Mouse (Mus musculus): ENCODE data around the gene Acsf3.

The Acsf3 gene

GRCm38 (mm10) chr8:122849152-122849910 lies 74.0 kb downstream of the Acsf3 start:
- in situ Hi-C loops (cut with MboI, MseI) = no loop called here

DNA sequence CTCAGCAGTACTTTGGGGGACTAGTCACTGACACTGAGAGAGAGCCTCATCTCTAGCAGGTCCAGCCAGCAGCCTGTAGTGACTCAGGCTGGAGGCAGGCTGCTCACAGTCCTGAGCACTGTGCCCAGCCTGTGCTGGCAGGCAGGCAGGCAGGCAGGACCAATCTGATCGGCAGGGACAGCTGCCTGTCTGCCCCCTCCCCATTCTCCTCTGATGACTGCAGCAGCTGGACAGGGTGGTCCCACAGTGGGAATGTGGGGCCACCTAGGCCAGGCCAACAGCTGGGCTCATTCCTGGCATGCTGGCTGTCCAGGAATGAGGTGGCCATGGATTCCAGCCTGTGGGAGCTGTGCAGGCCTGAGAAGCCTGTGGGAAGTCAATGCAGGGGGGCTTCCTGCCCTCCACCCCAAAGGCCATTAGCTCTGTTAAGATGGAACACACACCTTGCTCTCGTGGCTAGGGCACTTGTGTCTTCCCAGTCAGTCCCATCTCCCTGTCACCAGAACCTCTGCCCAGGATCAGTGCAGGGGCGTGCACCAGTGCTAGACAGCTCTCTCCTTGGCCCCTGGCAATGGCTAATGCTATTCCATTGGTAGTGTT lies 75.5 kb downstream of the Acsf3 start:
- in situ Hi-C loops (cut with MboI, MseI) = no loop called here

DNA sequence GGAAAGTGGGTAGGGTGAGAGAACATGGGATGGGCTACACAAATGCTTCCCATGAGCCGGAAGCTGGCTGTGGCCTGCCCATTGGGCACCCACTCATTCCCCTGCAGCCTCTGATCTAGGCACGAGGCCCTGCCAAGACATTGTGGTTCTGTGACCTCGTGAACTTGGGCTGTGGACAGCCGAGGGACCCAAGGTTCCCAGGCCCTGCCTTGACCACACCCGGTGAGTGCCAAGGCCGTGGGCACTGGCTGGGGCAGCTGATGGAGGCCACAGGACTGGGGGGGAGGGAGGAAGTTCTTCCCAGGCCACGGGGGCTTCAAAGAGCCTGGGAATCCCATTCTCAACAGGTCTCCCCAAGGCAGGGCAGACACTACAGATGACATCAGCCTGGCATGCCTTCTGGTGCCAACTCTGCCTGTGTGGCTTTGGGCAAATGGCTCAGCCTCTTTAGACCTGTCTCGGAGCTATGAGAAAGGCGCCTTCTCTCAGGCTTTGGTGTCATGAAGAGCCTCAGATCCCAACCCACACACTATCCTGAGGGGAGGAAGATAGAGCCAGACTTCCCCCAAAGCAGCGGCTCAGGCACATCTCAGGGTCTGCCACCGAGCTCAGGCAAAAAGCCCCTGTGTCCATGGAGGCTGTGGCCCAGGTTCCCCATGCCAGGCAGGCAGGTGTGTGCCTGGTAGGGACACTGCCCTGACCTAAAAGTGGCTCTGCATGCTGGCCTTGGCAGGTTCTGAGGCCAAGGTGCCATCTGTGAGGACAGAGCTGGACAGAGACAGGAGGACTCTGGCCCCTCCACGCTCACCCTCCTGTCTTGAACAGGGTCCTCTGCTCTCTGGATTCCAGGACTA lies 76.6 kb downstream of the Acsf3 start:
- in situ Hi-C loops (cut with MboI, MseI) = no loop called here

DNA sequence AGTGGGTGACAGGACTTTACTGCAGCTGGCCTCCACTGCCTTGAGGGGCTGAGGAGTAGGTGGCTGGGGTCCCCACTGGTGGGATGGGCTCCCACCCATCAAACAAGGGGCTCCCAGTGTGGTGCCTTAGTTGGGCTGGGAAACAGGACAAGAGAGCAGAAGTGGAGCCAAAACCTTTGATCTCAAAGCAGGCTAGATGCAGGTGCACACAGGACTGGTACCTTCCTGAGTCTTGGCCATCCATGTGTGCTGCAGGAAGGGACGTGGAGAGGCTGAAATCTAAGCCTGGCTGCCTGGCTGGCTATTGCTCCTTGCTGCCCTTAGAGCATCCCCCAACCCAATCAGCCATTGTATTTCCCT lies 77.2 kb downstream of the Acsf3 start:
- in situ Hi-C loops (cut with MboI, MseI) = no loop called here

DNA sequence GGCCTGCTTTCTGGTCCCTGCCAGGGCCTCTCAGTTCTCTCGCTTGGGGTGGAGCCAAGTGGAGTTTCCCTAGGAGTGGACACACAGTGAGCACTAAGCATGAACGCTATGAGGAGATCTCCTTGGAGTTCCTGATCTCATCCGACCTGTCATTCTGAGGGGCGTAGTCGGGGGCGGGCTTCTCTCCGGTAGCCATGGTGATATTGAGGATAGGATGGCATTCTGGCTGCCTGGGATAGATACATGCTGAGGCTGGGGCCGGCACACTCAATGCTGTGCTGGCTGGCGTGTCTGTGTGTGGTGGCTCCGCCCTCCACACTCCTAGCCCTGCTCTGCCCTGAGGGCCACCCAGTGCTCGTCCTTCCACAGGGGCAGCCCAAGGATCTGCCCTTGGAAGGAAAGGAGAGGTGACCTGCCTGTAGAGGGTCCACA lies 78.1 kb downstream of the Acsf3 start:
- in situ Hi-C loops (cut with MboI, MseI) = no loop called here

DNA sequence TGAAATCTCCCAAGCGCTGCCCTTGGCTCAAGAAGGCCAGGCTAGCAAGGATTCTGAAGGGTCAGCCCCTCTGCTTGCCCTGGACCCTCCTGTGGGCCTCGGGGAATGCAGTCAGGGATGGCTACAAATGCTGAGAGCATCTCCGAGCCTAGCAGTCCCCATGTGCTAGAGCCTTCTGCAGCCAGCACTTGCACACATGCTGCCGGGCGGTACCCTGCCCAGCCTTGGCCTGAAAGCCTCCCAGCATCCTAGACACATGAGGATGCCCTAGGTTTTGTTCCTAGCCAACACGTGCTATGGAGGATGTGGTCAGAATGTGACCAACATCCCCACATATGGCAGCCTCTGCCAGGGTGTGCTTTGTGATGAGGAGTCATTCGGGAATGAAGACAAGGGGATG lies 79.1 kb downstream of the Acsf3 start:
- in situ Hi-C loops (cut with MboI, MseI) = no loop called here

DNA sequence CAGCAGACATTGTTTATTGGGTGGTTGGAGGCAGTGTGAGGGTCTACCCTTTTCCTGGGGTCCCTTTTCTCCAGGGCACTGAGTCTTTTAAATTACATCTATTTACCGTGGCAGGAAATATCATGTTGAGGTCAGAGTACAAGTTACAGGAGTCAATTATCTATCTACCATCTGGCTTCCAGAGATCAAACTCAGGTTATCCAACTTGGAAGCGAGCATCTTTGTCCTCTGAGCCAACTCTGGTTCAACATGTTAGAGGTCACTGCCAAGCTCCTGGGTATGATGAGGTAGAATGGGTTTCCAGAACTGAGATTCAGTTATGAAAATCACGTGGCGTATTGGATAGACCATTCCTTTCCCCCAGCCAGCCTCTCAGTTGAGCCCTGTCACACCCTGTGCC lies 79.8 kb downstream of the Acsf3 start:
- in situ Hi-C loops (cut with MboI, MseI) = no loop called here

DNA sequence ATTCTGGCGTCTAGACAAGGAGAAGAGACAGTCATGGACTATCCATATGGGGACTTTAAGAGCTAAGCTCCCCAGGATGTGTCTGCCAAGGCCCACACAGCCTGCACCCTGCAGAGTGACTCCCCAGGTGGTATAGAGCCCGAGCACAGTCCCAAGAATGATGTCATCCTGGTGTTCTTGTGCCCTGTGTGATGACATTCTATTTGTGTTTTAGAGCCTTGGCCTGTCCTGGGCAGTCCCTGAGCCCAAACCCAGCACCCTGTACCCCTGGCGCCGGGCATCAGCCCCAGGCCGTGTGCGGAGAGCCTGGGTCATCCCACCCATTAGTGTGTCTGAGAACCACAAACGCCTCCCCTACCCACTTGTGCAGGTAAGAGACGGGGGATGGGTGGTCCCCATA lies 81.0 kb downstream of the Acsf3 start:
- in situ Hi-C loops (cut with MboI, MseI) = no loop called here

GRCm38 (mm10) chr8:122859843-122860242 lies 84.6 kb downstream of the Acsf3 start:
- in situ Hi-C loops (cut with MboI, MseI) = no loop called here

DNA sequence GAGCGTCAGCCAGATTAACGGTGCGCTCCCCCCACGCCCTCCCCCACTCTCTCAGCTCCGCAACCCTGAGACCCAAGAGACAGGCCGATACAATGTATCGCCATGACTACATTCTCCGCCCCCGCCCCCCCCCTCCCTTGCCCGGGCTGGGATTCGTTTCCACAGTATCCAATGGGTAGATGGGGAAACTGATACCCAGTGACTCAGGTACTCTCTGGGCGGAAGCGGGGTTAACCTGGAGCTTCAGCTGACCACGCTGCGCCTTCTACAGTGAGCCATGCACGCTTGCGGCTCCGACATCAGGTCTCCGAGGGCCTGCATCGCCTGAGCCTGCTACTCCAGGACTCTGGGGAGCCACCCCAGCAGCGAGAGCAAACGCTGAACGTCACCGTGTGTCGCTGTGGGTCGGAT lies 89.4 kb downstream of the Acsf3 start:
- in situ Hi-C loops (cut with MboI, MseI) = no loop called here

DNA sequence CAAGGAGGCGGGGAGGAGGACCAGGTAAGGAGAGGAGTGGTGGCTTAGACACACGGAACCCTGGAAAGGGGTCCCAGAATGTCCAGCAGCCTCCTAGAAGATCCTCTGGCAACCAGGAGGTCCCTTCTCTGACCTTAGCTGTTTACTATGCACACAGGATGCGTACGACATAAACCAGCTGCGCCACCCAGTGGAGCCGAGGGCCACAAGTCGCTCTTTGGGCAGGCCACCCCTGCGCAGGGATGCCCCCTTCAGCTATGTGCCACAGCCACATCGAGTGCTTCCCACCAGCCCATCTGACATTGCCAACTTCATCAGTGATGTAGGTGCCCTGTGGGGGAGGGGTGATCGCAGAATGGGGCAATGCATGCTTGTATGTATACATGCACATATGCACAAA lies 90.2 kb downstream of the Acsf3 start:
- in situ Hi-C loops (cut with MboI, MseI) = no loop called here

- in situ Hi-C loops (cut with MboI, MseI) = no loop called here
Observed at GRCm38 (mm10) chr8:122866231-122866630, 90.9 kb downstream of the Acsf3 start.

Data from T-helper 1 cell (primary cell).